Mouse (Mus musculus): ENCODE results near the gene Slc5a7. TPM values are rescaled to one million over a fixed set of nuclear protein-coding genes. Genes with fewer than 3 reads are reported as not detected.

Gene Slc5a7
- total RNA-seq (2021) = 1 to 10 TPM; 1.4 to 2.5 TPM
- long read RNA-seq, experiment 1, partial matches to known transcripts = 1 of 3 reads
- long read RNA-seq, experiment 1, other reads (novel, unspliced or antisense) = 2 of 3 reads
- long read RNA-seq, experiment 2, partial matches to known transcripts = 2 of 3 reads
- long read RNA-seq, experiment 2, other reads (novel, unspliced or antisense) = 1 of 3 reads

GRCm38 (mm10) chr17:54298934-54299333 is at the start of gene Slc5a7:
Gene Slc5a7, minus strand, starts transcription at chr17:54299034.
- Histone ChIP-seq H3K27ac (no peak within 1 kb of the TSS), H3K4me3 (0 out of 2 replicates have a peak within 1 kb of the TSS, but pooled peaks have one; percentile 7)
- no peak for DNase-seq (ENCODE audit: extremely low spot score in 1 of 2, low spot score in 2 of 2)
- intact Hi-C loops (cut with DNase I) = no loop called here
- TF ChIP-seq CTCF (IDR thresholded peaks at IDR 0.05) = no peak

DNA sequence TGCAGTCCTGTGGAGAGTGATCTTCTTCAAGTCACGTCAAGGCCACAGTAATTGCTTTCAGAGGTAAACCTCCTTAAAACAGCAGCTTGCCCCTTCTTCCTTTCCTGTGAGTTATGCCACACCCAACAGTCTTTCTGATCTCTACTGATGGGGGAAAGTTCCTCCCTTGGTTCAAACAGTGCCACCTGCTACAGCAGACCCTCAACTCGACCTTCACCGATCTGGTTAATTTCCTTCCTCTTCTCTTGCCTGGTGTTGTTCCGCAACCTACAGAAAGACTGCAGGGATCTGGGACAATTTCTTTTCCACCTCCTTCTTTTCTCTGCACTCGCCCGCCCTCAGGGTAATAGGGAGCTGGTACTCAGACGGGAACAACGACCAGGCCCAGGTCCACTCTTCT is 48.8 kb upstream of the Slc5a7 start:
- H3K4me3 ChIP-seq = no peak overlapping the region
- DNase-seq (ENCODE audit: extremely low spot score in 1 of 2, low spot score in 2 of 2) = no peak
- intact Hi-C loops (cut with DNase I) = no loop called here
- H3K27ac ChIP-seq = no peak overlapping the region
- TF ChIP-seq CTCF (IDR thresholded peaks at IDR 0.05) = no peak

GRCm38 (mm10) chr17:54343395-54343794 is 44.6 kb upstream of the Slc5a7 start:
- TF ChIP-seq CTCF (IDR thresholded peaks at IDR 0.05) = peak; percentile 63
- Histone ChIP-seq H3K4me3 (no peak overlapping the region), H3K27ac (no peak overlapping the region)
- intact Hi-C loops (cut with DNase I) = loop anchor here (1.0 kb wide), 2 partner anchors 278 to 329 kb away; no protein-coding TSS in a partner anchor
- DNase-seq (ENCODE audit: extremely low spot score in 1 of 2, low spot score in 2 of 2) = no peak

DNA sequence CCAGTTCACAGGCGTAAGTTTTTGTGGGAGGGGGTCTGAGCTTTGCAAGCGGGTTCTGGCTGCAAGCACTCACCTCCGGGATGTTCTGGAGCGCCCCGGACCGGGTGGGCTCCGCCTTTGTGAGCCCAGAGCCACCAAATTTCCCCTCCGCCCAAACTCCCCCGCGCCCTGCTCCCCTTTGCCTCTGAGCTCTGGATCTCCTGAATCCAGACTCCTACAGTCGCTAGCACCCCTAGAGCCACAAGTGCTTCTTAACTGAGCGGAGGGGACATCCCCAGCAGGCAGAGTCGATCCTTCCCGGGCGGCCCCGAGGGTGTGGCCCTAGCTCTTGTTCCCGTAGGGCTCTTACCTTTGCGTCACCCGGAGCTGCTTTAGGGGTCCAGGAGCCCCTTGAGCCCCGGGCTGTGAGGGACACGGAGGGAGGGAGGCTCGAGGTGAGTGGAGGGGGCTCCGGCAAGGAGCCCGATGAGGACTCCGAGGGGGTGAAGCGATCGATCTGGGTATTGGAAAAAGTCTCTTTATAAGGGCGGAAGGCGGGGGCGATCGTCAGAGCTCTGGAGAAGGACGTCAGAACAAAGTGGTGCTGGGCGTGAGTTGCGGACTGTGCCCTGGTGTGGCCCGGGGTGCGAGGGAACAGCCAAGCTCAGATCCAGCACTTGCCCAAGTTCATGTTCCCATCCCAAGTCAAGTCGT is 456 bp downstream of the Slc5a7 start:
- peak in 1 of 2 experiments; percentile 10 for DNase-seq (ENCODE audit: extremely low spot score in 1 of 2, low spot score in 2 of 2)
- intact Hi-C loops (cut with DNase I) = no loop called here
- TF ChIP-seq CTCF (IDR thresholded peaks at IDR 0.05) = no peak
- H3K4me3 ChIP-seq = 0 out of 2 replicates have a peak overlapping the region, but pooled peaks have one; percentile 7
- H3K27ac ChIP-seq = no peak overlapping the region

DNA sequence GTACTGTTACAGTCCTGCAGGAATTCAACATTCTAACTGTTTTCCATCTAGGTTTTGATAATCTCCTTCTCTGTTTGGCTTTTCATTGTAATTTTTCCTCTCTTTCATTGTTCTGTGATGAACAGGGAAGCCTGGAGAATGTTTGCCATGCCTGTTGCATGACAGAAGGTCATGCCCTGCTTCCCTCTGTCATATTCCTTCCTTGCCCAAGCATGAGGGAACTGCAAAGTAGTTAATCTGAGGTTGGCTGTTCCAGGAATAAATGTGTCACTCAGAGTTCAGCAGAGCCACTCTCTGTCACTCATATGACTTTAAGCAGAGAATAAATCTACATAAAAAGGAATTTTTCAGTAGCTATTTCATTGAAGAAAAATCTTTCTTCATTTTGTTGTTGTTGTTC is 48.1 kb downstream of the Slc5a7 start:
- Histone ChIP-seq H3K4me3 (no peak overlapping the region), H3K27ac (no peak overlapping the region)
- no peak for DNase-seq (ENCODE audit: extremely low spot score in 1 of 2, low spot score in 2 of 2)
- no peak for TF ChIP-seq CTCF (IDR thresholded peaks at IDR 0.05)
- intact Hi-C loops (cut with DNase I) = no loop called here

DNA sequence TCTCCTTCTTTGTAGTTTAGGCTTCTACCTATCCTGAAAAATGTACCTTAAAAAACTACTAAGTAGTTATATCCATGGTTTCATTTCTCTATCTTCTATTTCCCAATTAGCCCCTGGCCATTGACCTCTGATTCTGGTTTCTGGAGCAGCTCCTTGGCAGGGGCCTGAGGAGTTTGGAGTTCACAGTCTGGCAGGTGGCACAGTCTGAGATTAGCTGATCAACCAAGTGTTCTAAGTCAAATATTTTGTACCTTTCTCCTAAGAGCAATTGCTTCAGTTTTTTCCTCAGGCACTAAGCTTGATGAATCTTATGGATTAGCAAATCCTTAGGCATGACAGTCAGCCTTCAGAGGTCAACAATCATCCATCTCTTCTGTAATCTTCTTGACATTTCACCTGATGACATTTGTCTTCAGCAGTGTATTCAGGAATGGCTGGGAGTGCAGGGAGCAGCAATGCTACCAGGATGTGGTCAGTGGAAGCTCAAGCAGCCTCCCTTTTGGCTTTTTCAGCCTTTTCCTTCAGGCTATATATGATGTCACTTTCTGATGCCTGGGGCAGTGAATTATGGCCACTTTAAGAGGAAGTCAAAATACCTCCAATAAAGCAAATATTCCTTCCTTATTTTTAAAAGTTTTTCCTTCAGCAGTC is 55.1 kb downstream of the Slc5a7 start:
- intact Hi-C loops (cut with DNase I) = no loop called here
- DNase-seq (ENCODE audit: extremely low spot score in 1 of 2, low spot score in 2 of 2) = no peak
- TF ChIP-seq CTCF (IDR thresholded peaks at IDR 0.05) = no peak
- Histone ChIP-seq H3K4me3 (no peak overlapping the region), H3K27ac (no peak overlapping the region)

DNA sequence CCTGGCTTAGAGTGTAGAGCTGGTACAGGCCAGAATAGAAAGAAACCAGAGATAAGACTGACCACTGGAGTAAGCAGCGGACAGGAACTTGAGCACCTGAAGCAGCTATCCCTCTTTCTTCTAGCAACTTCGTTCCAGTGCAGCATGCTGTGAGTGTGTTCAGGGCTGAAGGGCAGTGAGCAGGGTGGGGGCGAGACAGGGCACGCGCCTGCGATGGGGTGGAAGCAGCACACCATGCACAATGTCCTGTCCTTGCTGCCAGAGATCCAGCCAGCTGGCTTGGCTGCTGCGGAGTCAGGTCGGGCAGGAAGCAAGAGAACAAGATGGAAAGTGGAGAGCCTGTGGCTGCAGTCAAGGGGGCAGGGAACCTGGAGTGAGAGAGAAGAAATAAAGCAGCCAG is 59.4 kb downstream of the Slc5a7 start:
- DNase-seq (ENCODE audit: extremely low spot score in 1 of 2, low spot score in 2 of 2) = no peak
- intact Hi-C loops (cut with DNase I) = no loop called here
- no peak overlapping the region for H3K4me3 ChIP-seq
- no peak for TF ChIP-seq CTCF (IDR thresholded peaks at IDR 0.05)
- H3K27ac ChIP-seq = no peak overlapping the region

Data from left cerebral cortex, adult 2 months (tissue).